Mouse (Mus musculus) cerebellum, postnatal 10 days (tissue): ENCODE measurements around the gene Gm20835.
"Not testable (repeated sequence)": the region's sequence is repeated elsewhere in the genome, so short reads cannot be mapped to it uniquely, and the experiment has no call there.

Source experiments
- DNase-seq, 2 experiments: peaks; one replicate each; pipeline ENCODE4 v3.0.0; 2021; ENCODE audit warnings: mixed read lengths in 2 of 2

The Gm20835 gene

GRCm38 (mm10) chrY:36735190-36735589, at the start of gene Gm20835:
Gene Gm20835, minus strand, starts transcription at chrY:36735290.
- not testable (repeated sequence) for DNase-seq
